Mouse (Mus musculus): ENCODE data around the gene Esr1.

GRCm38 (mm10) chr10:4976557-4976956 is 365.2 kb downstream of the Esr1 start:
- no peak for TF ChIP-seq USF1 (IDR thresholded peaks at IDR 0.05; ENCODE audit: low read depth)
- TF ChIP-seq MYOD1 (IDR thresholded peaks at IDR 0.05; ENCODE audit: control insufficient read depth in 1 of 3, insufficient read length in 2 of 3, low read depth in 2 of 3) = no peak
- TF ChIP-seq TCF12 (IDR thresholded peaks at IDR 0.05; ENCODE audit: insufficient read depth, poor library complexity, severe bottlenecking) = no peak
- no peak for TF ChIP-seq POLR2A (IDR thresholded peaks at IDR 0.05; ENCODE audit: insufficient read length, low read depth)
- TF ChIP-seq POLR2AphosphoS2 (IDR thresholded peaks at IDR 0.05; ENCODE audit: insufficient read length, low read depth) = no peak
- TF ChIP-seq SRF (IDR thresholded peaks at IDR 0.05; ENCODE audit: control insufficient read depth, insufficient read length, low read depth) = no peak
- no peak for TF ChIP-seq E2F4 (IDR thresholded peaks at IDR 0.05; ENCODE audit: insufficient read depth)
- TF ChIP-seq MYOG (IDR thresholded peaks at IDR 0.05; ENCODE audit: control insufficient read depth in 1 of 3, insufficient read depth in 1 of 3, insufficient read length in 2 of 3, low read depth in 2 of 3) = no peak
- no peak for TF ChIP-seq CEBPB (IDR thresholded peaks at IDR 0.05; ENCODE audit: insufficient read depth, poor library complexity, severe bottlenecking)
- TF ChIP-seq MAX (IDR thresholded peaks at IDR 0.05; ENCODE audit: low read depth) = no peak
- no peak for TF ChIP-seq REST (IDR thresholded peaks at IDR 0.05; ENCODE audit: insufficient read depth, insufficient read length)
